16 mouse cellular contexts compared by ENCODE assay signal in genomic region chr11:117112649-117113051, GRCm38 (mm10). TPM values are rescaled to one million over a fixed set of nuclear protein-coding genes. Genes with fewer than 3 reads are reported as not detected.
DNase-seq lines count a peak whose midpoint lies in the region; ATAC-seq and TF ChIP-seq lines count a peak whose summit lies in the region.
"Had no signal": no experiment of that assay in that cellular context is flagged by ENCODE, and none has a peak within 500 bp of the region (broad histone marks: within the 10 kb centered on the region; RNA-seq: fewer than 3 reads in every experiment).

No protein-coding gene starts in this region.

- no peaks in the 10 kb centered on the region for H3K9me3 ChIP-seq in forebrain, embryonic 12.5 days
- H3K9me3 ChIP-seq in forebrain, embryonic 16.5 days (ENCODE audit: control insufficient read depth, low read length), result no peaks in the 10 kb centered on the region
- H3K9me3 ChIP-seq in ES-Bruce4 (replicated peaks; ENCODE audit: control insufficient read depth, insufficient read depth, low read length, poor library complexity, severe bottlenecking), result no peaks in the 10 kb centered on the region
- no peaks in the 10 kb centered on the region for H3K9me3 ChIP-seq in embryonic facial prominence, embryonic 13.5 days
- H3K9me3 ChIP-seq in liver, embryonic 15.5 days (replicated peaks), result no peaks in the 10 kb centered on the region; the same call in 1 of the 2 replicates
- H3K9me3 ChIP-seq: heart, embryonic 10.5 days; midbrain, embryonic 15.5 days; neural tube, embryonic 12.5 days had no signal

- TF ChIP-seq POLR2A in ES-Bruce4 (IDR thresholded peaks at IDR 0.05; ENCODE audit: insufficient read depth, low read length), result no peak

- H3K27me3 ChIP-seq in forebrain, embryonic 12.5 days, result no peaks in the 10 kb centered on the region
- no peaks in the 10 kb centered on the region for H3K27me3 ChIP-seq in forebrain, embryonic 16.5 days (replicated peaks; ENCODE audit: control insufficient read depth, insufficient read depth, low read length)
- no peaks in the 10 kb centered on the region for H3K27me3 ChIP-seq in ES-Bruce4 (ENCODE audit: control insufficient read depth, insufficient read depth, low read length, poor library complexity, severe bottlenecking)
- H3K27me3 ChIP-seq in embryonic facial prominence, embryonic 13.5 days, result no peaks in the 10 kb centered on the region
- H3K27me3 ChIP-seq in liver, embryonic 15.5 days, result no peaks in the 10 kb centered on the region
- H3K27me3 ChIP-seq: midbrain, embryonic 15.5 days; neural tube, embryonic 12.5 days had no signal

- no peak for TF ChIP-seq CTCF in ES-Bruce4 (IDR thresholded peaks at IDR 0.05; ENCODE audit: low read depth, low read length)

- 0 out of 2 replicates have a peak overlapping the region, but pooled peaks have one; percentile 20 for H3K27ac ChIP-seq in forebrain, embryonic 12.5 days
- no peak overlapping the region for H3K27ac ChIP-seq in forebrain, embryonic 16.5 days (ENCODE audit: low read length)
- H3K27ac ChIP-seq in ES-Bruce4 (ENCODE audit: insufficient read depth, low read length), result peak overlapping the region; percentile 90
- peak overlapping the region; percentile 99 for H3K27ac ChIP-seq in embryonic facial prominence, embryonic 13.5 days
- H3K27ac ChIP-seq in liver, embryonic 15.5 days (replicated peaks), result peak overlapping the region; percentile 100
- H3K27ac ChIP-seq: kidney, postnatal 0 days; midbrain, embryonic 15.5 days; neural tube, embryonic 12.5 days had no signal

- no peak overlapping the region for H3K4me3 ChIP-seq in forebrain, embryonic 12.5 days (replicated peaks)
- no peak overlapping the region for H3K4me3 ChIP-seq in forebrain, embryonic 16.5 days (replicated peaks; ENCODE audit: low read length)
- no peak overlapping the region for H3K4me3 ChIP-seq in ES-Bruce4 (ENCODE audit: low read depth, low read length)
- H3K4me3 ChIP-seq in embryonic facial prominence, embryonic 13.5 days, result no peak overlapping the region
- H3K4me3 ChIP-seq in liver, embryonic 15.5 days (replicated peaks), result no peak overlapping the region
- H3K4me3 ChIP-seq: heart, embryonic 10.5 days; midbrain, embryonic 15.5 days; neural tube, embryonic 12.5 days had no signal

- no peak overlapping the region for H3K4me2 ChIP-seq in forebrain, embryonic 12.5 days
- no peak overlapping the region for H3K4me2 ChIP-seq in forebrain, embryonic 16.5 days (ENCODE audit: low read length)
- no peak overlapping the region for H3K4me2 ChIP-seq in embryonic facial prominence, embryonic 13.5 days
- no peak overlapping the region for H3K4me2 ChIP-seq in liver, embryonic 15.5 days
- H3K4me2 ChIP-seq: midbrain, embryonic 15.5 days; neural tube, embryonic 12.5 days had no signal

- TF ChIP-seq EP300 in ES-Bruce4 (IDR thresholded peaks at IDR 0.05; ENCODE audit: insufficient read depth, low read depth, low read length), result no peak

- 71% methylated on average over 3 of the region's 3 CpGs for WGBS in forebrain, embryonic 12.5 days
- WGBS in forebrain, embryonic 16.5 days, result 64% methylated on average over 3 of the region's 3 CpGs
- WGBS in embryonic facial prominence, embryonic 13.5 days, result 50% methylated on average over 3 of the region's 3 CpGs
- 14% methylated on average over 3 of the region's 3 CpGs for WGBS in liver, embryonic 15.5 days (ENCODE audit: insufficient replicate concordance)

- H3K36me3 ChIP-seq in forebrain, embryonic 12.5 days (replicated peaks), result peaks cover 4% of the 10 kb centered on the region; the same call in 1 of the 2 replicates
- 0 out of 2 replicates have a peak, but pooled peaks cover under 1% of the 10 kb centered on the region for H3K36me3 ChIP-seq in forebrain, embryonic 16.5 days (ENCODE audit: control insufficient read depth, insufficient read depth)
- H3K36me3 ChIP-seq in ES-Bruce4 (ENCODE audit: control insufficient read depth, insufficient read depth, low read length, poor library complexity, severe bottlenecking), result 0 out of 2 replicates have a peak, but pooled peaks cover under 1% of the 10 kb centered on the region
- peaks cover under 1% of the 10 kb centered on the region for H3K36me3 ChIP-seq in embryonic facial prominence, embryonic 13.5 days
- H3K36me3 ChIP-seq in liver, embryonic 15.5 days (replicated peaks), result peaks cover 9% of the 10 kb centered on the region
- H3K36me3 ChIP-seq: midbrain, embryonic 15.5 days had no signal

- no peak for ATAC-seq in forebrain, embryonic 12.5 days (ENCODE audit: low FRiP score)
- ATAC-seq in forebrain, embryonic 16.5 days, result no peak
- ATAC-seq in embryonic facial prominence, embryonic 13.5 days (ENCODE audit: insufficient number of reproducible peaks, insufficient read depth, low FRiP score, low TSS enrichment, low read depth), result no peak
- ATAC-seq in liver, embryonic 15.5 days (ENCODE audit: insufficient read depth), result no peak
- ATAC-seq: inflammation-experienced regulatory T-cells, adult 6 months; midbrain, embryonic 15.5 days had no signal

- H3K4me1 ChIP-seq in forebrain, embryonic 12.5 days, result peaks cover 36% of the 10 kb centered on the region
- H3K4me1 ChIP-seq in forebrain, embryonic 16.5 days (replicated peaks; ENCODE audit: control insufficient read depth, insufficient read depth, low read length), result peaks cover 35% of the 10 kb centered on the region
- peaks cover 3% of the 10 kb centered on the region for H3K4me1 ChIP-seq in ES-Bruce4 (ENCODE audit: control insufficient read depth, insufficient read depth, low read length)
- H3K4me1 ChIP-seq in embryonic facial prominence, embryonic 13.5 days, result peaks cover 51% of the 10 kb centered on the region
- peaks cover 74% of the 10 kb centered on the region for H3K4me1 ChIP-seq in liver, embryonic 15.5 days (replicated peaks)

- H3K9ac ChIP-seq in forebrain, embryonic 12.5 days, result no peak overlapping the region
- H3K9ac ChIP-seq in forebrain, embryonic 16.5 days (replicated peaks; ENCODE audit: low read depth, low read length), result no peak overlapping the region
- no peak overlapping the region for H3K9ac ChIP-seq in ES-Bruce4 (ENCODE audit: low read depth, poor library complexity, severe bottlenecking)
- no peak overlapping the region for H3K9ac ChIP-seq in embryonic facial prominence, embryonic 13.5 days
- H3K9ac ChIP-seq in liver, embryonic 15.5 days, result no peak overlapping the region
- H3K9ac ChIP-seq: midbrain, embryonic 15.5 days; neural tube, embryonic 12.5 days had no signal

- DNase-seq in heart, adult 9 months (ENCODE audit: low spot score in 2 of 2), result no peak
- DNase-seq in urinary bladder, adult 2 months (ENCODE audit: low spot score), result no peak
- DNase-seq in lung, postnatal 25 days (ENCODE audit: low spot score), result no peak
- DNase-seq: adrenal gland, adult 2 months; heart, postnatal 36 days; lung, postnatal 36 days had no signal

RNA-seq across cellular contexts. Expression of gene Sec14l1, which starts 2.3 kb away (rescaled TPM):
- 67.2 and 67.6 TPM in 2 replicates for polyA plus RNA-seq in forebrain, embryonic 12.5 days (2016; fragmentation: Nextera tagmentation; extraction: Ambion mirVana)
- 76.9 and 83.7 TPM in 2 replicates for polyA plus RNA-seq in forebrain, embryonic 16.5 days (2015; fragmentation: Nextera tagmentation; extraction: Ambion mirVana)
- polyA plus RNA-seq in ES-Bruce4 (2011; ENCODE audit: insufficient read depth, insufficient read length, low read depth, missing spikeins), result 77.5 and 77.7 TPM in 2 replicates
- 44.3 and 47.3 TPM in 2 replicates for polyA plus RNA-seq in embryonic facial prominence, embryonic 13.5 days (2015; fragmentation: Nextera tagmentation; extraction: Ambion mirVana)
- 18.0 and 20.4 TPM in 2 replicates for polyA plus RNA-seq in liver, embryonic 15.5 days (2015; fragmentation: Nextera tagmentation; extraction: Ambion mirVana)
- polyA plus RNA-seq in urinary bladder, adult 2 months (2012; rRNA removed), result 65.1 and 67.2 TPM in 2 replicates
